Mouse (Mus musculus) adrenal gland, adult (tissue): ENCODE data around the gene Dock7.

Experiments used
- DNase-seq, 2 experiments: peaks; one replicate each; pipeline ENCODE4 v3.0.0; 2022 to 2023; ENCODE audit warnings: low spot score in 1 of 2; ENCODE audit not compliant: inconsistent age in 2 of 2

Gene Dock7

GRCm38 (mm10) chr4:98920896-98921295 is 199.8 kb downstream of the Dock7 start:
- no peak for DNase-seq

- DNase-seq: no peak
Measured at GRCm38 (mm10) chr4:98918204-98918603, 202.5 kb downstream of the Dock7 start.

- no peak for DNase-seq
Measured at GRCm38 (mm10) chr4:98917724-98918123, 203.0 kb downstream of the Dock7 start.

- no peak for DNase-seq
Measured at GRCm38 (mm10) chr4:98910246-98910645, 210.5 kb downstream of the Dock7 start.

GRCm38 (mm10) chr4:98887148-98887547 is 233.6 kb downstream of the Dock7 start:
- peak; percentile 30 to 77 for DNase-seq
